Mouse (Mus musculus) fibroblast of lung, adult 2 months (primary cell): ENCODE data around the gene Vat1l.

Experiments
- DNase-seq: peaks from one replicate; pipeline ENCODE4 v3.0.0-alpha.2; 2011; ENCODE audit warnings: low read depth

Vat1l gene

DNA sequence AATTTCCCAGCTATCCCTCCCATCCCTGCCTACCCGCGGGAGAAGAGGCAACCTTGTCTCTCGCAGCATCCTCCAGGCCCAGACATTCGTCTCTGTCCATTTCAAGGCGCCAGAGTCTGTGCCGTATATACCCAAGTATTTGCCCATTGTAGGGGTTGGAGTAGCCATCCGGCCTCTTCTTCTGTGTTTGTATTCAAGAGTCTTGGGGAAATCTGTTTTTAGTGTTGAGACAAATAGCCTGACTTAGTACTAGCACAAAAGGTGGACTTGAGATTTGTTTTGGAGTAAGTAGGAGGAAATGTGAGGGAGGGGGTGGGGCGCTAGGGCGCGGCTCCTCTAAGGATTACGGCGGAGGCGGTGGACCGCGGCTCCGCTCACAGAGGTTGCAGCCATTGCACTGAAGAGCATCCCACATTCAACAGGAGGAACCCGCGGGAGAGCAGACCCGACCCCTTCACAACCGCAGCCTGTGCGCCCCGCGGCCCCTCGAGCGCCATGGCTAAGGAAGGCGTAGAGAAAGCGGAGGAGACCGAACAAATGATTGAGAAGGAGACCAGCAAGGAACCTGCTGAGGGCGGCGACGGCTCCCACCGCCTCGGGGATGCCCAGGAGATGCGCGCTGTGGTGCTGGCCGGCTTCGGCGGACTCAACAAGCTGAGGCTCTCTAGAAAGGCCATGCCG is at the start of gene Vat1l:
Gene Vat1l (plus strand): TSS at position 392 of the 681 bp plus-strand sequence.
- no peak for DNase-seq

GRCm38 (mm10) chr8:114158586-114158985 is 46.8 kb upstream of the Vat1l start:
- no peak for DNase-seq

- no peak for DNase-seq
These were observed 45.7 kb upstream of the Vat1l start for GRCm38 (mm10) chr8:114159666-114160065.

DNA sequence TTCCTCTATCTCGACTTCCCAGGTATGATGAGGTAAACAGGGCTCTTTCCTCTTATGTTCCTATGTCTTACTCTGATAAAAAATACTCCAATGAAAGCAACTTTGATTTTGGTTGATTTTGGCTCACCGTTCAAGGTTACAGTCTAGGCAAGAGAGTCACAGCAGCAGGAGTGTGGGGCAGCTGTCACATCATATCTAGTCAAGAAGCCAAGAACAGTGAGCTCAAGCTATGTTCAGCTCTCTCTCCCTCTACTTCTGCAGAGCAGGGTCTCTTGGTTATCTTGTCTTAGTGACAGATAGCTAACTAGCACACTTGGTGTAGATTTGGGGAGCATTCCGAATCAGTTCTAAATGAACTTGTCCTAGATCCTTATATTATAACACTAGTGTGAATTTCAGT is 41.5 kb upstream of the Vat1l start:
- DNase-seq = no peak

GRCm38 (mm10) chr8:114164444-114165096 is 40.8 kb upstream of the Vat1l start:
- no peak for DNase-seq

GRCm38 (mm10) chr8:114165741-114166140 is 39.7 kb upstream of the Vat1l start:
- no peak for DNase-seq

- DNase-seq = no peak
These were observed 28.7 kb upstream of the Vat1l start for GRCm38 (mm10) chr8:114176721-114177120.

- DNase-seq = no peak
These were observed 12.1 kb upstream of the Vat1l start for GRCm38 (mm10) chr8:114193334-114193733.

DNA sequence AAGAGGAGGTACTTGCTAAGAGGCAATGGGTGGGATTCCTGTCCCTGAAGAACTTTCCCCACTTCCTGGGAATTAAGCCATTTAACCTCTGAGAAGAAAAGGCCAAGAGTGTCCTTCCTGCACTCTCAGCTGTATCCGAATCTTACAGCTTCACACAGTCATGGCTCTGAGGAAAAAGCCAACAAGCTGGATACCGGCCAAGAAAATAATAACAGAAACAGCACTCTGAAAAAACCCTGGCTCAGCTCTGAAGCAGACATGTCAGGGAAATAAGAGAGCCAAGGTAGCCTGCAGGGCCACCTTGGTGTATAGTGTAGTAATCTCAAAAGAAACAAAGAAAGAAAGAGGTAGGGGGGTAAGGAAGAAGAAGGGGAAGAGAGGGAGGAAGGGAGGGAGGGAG is 6.4 kb upstream of the Vat1l start:
- DNase-seq = no peak

GRCm38 (mm10) chr8:114206421-114206983 is 1.1 kb downstream of the Vat1l start:
- DNase-seq = no peak

DNA sequence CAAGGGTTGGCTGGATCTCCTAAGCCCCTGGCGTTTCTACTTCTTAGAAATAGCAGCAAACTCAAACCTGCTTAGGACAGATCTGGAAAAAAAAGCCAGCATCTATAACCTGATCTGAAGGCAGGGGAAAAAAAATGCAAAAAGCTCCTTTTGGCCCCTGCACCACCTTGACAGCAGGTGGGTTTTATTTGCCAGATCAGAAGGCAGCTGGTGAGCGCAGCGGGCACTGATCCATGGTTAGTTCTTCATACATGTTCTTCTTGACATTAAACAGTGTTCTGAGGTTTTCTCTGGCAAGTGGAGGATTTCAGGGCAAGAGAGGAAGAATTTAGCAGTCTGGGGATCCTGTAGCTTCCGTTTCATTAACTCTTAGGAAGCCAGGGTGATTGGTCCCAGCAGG is 1.6 kb downstream of the Vat1l start:
- no peak for DNase-seq

- no peak for DNase-seq
These were observed 15.4 kb downstream of the Vat1l start for GRCm38 (mm10) chr8:114220779-114221178.

- no peak for DNase-seq
These were observed 16.6 kb downstream of the Vat1l start for GRCm38 (mm10) chr8:114222001-114222400.

GRCm38 (mm10) chr8:114224001-114224400 is 18.6 kb downstream of the Vat1l start:
- no peak for DNase-seq

GRCm38 (mm10) chr8:114251321-114252065 is 46.1 kb downstream of the Vat1l start:
- no peak for DNase-seq

- no peak for DNase-seq
These were observed 53.3 kb downstream of the Vat1l start for GRCm38 (mm10) chr8:114258685-114259084.

DNA sequence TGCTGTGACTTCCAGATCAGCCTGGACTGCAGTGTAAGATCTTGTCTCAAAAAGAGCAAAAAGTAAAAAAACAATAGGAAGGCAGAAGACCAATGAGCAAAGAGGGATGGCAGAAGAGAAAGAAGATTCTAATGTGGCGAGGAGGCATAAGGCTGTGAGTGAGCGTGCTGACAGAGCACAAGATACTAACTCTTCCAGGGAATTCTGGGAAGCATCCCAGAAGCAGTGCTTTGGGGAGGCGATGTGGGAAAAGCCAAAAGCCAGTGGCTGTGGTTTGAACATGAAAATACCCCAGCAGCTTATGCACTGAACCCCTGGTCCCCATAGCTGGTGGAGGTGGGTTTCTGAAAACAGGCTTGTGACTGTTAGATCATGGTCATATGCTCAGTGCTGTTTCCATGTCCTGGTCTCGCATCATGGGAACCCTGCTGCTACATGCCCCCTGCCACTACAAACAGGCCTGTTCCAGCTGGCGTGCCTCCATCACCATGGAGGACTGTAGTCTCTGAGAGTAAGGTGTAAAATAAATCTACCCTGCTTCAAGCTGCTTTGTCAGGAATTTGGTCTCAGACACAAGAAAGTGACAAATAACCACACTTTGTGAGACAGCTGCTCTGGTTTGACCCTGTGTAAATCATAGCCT is 54.4 kb downstream of the Vat1l start:
- no peak for DNase-seq

- DNase-seq = no peak
These were observed 56.9 kb downstream of the Vat1l start for GRCm38 (mm10) chr8:114262331-114262730.

DNA sequence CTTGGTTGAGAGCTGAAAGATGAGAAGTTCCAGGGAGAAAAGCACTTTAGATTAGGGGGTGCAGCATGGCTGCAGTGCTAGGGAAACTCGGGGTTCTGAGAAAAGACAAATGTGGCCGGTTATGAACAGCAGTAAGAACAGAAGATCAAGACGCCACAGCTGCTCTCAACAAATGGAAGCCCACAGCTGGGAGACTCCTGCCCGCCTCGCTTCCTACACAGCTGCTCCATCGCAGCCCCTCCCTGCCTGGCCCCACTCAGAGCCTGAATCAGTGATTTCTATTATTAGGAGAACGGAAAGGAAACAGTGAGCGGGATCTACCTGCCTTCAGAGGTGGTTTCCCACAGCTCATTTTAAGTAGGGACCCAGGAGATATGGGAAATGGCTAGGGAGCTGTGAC is 69.1 kb downstream of the Vat1l start:
- no peak for DNase-seq

GRCm38 (mm10) chr8:114281101-114281500 is 75.7 kb downstream of the Vat1l start:
- DNase-seq = no peak

GRCm38 (mm10) chr8:114294889-114295748 is 89.7 kb downstream of the Vat1l start:
- no peak for DNase-seq
